Mouse (Mus musculus) kidney, postnatal 4 days (tissue): Measurements from ENCODE around the gene Sgk2.

Source experiments
- DNase-seq, 2 experiments: peaks; one replicate each; pipeline ENCODE4 v3.0.0; 2021; ENCODE audit warnings: mixed read lengths in 2 of 2

Gene Sgk2

GRCm38 (mm10) chr2:162987218-162987617, at the start of gene Sgk2:
TSS of gene Sgk2 (plus strand) at chr2:162987330.
- peak; percentile 67 to 79 for DNase-seq

DNA sequence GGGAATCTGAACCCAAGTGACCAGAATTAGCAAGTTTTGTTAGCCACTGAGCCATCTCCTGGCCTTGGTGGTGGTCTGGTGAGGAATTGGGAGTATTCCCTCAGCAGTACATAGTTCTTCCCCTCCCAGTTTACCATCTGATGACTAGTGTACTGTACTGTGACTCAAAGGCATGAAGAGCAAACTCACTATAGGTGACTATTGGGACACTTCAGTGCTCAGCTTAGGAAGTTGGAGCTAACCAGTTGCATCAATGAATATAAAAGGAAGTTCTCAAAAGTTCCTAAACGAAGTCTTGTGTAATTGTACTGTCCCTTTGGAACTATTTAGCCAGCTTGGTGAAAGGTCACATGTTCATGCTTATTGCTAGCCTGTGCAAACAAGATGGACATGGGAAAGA, 47.6 kb upstream of the Sgk2 start:
- no peak for DNase-seq

DNA sequence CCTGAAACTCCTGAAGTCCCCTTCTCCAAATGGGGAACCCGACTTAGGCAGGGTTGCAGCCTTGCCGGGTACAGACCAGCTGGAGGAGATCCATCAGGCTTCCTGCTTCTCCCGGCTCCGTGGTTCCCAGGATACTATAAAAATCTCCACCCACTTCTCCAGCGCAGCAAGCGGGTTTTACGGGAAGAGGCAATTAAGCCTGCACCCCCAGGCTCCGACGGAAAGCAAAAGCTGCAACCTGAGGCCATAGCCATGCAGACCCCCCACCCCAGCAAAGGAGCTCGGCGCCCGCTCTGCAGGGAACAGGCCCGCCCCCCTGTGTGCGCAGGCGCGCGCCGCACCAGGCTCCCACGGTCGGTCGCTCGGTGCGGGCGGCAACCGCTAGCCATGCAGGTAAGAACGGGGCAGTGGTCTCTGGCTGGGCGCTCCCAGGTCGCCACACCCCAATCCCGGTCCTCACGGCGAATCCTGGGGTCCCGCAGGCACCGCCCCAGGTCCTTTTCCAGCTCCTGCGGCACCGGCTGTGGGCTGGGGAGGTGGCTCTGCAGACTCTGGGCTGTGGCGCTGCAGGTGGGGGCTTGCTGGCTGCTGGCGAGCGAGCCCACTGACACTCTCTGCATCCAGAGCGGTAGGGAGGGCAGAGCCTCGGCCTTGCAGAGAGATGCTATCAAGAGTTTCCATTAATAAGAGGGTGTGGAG, 43.8 kb upstream of the Sgk2 start, which contains the start of gene L3mbtl1:
Gene L3mbtl1 (plus strand): TSS at position 325 of the 699 bp plus-strand sequence.
- peak; percentile 52 to 64 for DNase-seq

DNA sequence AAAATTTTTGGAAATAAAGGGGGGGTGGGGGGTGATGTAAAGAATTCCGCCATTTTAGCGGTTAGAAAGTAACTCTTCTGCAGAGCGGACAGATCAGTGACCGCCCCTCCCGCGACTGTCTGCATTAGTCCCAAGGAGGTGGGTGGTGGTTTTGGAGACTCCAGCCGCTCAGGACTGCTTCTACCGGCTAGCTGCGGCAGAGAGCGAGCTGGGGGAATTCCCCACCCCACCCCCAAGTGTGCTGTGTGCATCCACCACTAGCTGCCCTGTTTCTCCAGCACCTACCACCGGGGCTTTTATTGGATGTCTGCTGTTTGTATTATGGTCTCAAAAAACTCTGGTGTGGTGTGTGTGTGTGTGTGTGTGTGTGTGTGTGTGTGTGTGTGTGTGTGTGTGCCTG, 43.2 kb upstream of the Sgk2 start:
- DNase-seq, result no peak

GRCm38 (mm10) chr2:162946964-162947363, 40.2 kb upstream of the Sgk2 start:
- no peak for DNase-seq

- DNase-seq, result peak; percentile 66 to 77
Observed at GRCm38 (mm10) chr2:162947736-162948135, 39.4 kb upstream of the Sgk2 start.

DNA sequence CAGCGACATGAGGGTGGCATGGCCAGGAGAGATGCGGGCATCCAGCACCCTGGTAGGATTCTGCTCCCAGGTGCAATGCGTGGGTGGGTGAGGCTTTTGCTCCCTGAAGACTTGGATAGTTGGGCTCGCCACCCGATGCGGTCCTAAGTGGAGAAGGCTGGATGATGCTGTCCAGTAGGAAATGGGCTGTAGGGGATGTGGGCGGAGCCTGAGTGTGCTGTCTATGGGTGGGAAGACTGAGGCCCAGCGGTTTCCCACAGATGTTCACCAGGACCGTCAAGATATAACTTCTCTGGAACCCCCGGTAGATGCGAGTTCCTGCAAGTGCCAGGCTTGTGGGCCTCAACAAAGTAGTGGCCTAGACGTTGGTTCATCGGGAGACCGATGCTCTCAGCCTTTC, 38.9 kb upstream of the Sgk2 start:
- DNase-seq, result no peak

DNA sequence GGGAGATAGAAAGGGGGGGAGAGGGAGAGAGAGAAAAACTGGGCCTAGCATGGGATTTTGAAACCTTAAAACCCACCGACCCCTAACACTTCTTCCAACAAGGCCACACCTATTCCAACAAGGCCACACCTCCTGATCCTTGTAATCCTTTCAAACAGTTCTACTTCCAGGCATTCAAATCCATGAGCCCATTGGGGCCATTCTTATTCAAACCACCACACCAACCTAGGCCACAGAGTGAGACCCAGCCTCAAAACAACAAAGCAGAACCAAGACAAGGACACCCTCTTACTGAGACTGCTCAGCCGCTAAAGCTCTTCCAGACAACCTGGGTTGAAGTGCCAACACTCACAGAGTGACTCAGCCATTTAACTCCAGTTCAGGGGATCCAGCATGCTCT, 36.4 kb upstream of the Sgk2 start:
- DNase-seq, result no peak

GRCm38 (mm10) chr2:162956843-162957242, 30.3 kb upstream of the Sgk2 start:
- DNase-seq, result no peak

DNA sequence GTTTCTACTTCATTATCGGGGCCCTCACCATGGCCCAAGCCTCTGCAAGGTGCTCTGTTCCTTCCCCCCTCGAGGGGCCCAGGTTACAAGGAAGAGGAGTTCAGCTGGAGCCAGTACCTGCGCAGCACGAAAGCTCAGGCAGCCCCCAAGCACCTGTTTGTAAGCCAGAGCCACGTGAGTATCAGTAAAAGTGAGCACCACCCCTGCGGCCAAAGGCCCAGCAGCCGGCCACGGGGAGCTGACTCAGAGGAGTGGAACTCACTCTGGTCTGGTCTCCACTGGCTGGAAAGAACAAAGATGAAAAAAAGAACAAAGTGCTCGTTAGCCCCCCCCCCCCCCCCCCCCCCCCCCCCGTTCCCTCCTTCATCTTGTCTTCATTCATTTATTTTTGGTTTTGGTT, 25.8 kb upstream of the Sgk2 start:
- no peak for DNase-seq

DNA sequence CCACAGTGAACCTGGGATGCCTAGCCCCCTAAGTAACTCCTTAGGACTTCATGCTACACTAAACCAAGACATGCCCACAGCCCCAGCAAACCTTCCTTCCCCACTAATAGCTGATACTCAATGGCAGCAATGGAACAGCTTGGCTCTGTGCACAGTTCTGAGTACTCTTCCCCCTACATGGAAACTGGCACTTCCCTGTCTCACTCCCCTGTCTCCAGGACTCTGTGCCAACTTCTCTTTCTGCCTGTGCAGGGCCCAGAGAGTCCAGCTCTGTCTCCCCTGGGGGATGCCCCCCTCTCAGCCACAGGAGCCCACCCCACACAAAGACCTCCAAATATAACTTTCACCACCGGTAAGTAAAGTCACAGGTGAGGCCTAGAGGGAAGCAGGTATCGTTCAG, 20.4 kb upstream of the Sgk2 start:
- DNase-seq, result no peak

- peak; percentile 67 to 70 for DNase-seq
Observed at GRCm38 (mm10) chr2:162968357-162968756, 18.8 kb upstream of the Sgk2 start.

GRCm38 (mm10) chr2:162969101-162969500, 18.0 kb upstream of the Sgk2 start:
- no peak for DNase-seq

DNA sequence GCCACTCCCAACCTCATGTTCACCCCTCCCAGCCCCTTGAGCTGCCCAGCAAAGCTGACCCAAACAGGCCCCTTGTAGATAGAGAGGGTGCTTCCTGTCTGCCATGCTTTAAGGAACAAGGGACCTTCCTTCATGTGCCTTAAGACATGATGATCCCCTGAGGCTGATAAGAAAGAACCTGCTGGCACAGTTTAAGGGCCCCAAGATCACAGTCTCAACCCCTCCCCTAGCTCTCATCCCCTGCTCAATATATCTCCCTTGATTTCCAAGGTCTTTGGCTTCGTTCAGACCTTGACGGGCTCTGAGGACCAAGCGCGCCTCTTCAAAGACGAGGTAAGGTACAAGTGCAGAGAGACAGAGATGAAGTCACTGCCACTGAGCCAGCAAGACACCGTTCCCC, 16.2 kb upstream of the Sgk2 start:
- DNase-seq, result no peak

DNA sequence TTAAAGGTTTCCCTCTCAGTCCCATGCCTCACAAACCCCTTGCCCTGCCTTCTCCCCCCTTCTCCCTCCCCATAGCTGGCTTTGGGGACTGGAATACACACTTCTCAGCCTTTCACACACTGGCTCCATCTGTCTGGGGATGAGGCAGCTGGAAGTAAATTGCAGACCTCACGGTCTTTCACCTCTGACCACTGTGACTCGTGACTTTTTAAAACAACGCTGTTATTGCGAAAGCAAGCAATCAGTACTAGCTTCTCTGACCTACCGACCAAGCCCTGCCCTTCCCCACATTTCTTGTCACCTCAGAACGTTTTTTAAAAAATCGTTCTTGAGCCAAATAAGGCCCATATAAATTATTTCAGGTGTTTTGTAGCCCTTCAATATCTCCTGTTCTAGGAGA, 14.4 kb upstream of the Sgk2 start:
- no peak for DNase-seq

DNA sequence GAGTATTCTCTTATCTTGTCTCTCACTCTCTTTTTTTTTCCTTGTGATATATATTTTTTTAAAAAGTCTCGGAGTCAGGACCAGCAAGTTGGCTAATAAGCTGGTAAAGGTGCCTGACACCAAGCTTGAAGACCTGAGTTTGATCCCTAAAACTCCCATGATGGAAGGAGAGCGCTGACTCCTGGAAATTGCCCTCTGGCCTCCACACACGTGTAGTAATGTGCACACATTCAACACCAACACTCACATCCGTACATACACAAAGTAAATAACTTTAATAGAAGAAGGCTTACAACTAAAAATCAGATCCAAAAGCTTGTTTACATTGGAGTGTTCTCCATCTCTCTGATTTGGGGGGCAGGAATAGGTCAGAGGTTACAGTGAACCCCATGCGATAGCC, 13.9 kb upstream of the Sgk2 start:
- DNase-seq, result no peak

DNA sequence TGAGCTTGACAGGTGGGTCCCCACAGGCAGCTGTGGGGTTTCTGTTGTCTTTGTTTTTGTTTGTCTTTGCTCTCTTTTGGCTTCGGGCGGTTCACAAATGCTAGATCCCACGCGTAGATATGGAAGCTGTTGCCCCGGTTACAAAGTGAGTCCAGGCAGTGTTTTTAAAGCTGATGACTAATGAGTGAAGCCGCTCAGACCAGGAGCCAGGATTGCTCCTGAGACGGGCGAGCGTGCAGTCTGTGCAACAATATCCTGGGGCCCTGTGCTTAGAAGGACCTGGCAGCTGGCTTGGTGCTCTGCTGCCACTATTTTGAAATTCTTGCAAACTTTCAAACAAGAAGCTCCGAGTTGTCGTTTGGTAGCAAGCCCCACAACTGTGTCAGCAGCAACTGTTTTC, 13.5 kb upstream of the Sgk2 start:
- DNase-seq, result peak; percentile 9 to 27

DNA sequence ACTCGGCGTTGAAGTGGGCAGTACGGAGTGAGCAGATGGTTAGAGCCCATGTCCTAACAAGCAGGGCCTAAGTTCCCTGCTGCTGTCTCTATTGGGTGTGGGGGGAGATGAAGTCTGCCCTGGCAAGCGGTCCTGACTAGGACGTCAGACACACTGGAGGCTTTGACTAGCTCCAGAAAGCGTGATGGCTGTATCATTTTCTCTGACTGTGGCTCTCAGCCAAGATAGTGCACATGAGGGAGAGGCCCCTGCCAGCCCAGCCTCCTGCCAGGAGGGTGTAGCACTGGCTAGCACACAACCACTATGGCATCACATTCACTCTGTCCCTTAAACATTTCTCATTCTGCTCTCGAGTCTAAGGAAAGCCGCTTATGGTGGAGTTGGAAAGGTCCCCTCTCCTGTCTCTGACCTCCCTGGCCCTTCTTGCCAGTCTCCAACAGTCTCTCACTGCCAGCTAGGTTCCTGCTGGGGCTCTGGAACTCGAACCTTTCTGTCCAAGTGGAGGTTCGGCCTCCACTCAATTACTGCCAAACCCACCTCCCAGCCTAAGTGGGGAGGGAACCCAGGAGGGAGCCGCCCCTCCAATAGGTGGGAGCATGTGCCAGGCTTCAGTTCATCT, 11.9 kb upstream of the Sgk2 start:
- DNase-seq, result no peak

DNA sequence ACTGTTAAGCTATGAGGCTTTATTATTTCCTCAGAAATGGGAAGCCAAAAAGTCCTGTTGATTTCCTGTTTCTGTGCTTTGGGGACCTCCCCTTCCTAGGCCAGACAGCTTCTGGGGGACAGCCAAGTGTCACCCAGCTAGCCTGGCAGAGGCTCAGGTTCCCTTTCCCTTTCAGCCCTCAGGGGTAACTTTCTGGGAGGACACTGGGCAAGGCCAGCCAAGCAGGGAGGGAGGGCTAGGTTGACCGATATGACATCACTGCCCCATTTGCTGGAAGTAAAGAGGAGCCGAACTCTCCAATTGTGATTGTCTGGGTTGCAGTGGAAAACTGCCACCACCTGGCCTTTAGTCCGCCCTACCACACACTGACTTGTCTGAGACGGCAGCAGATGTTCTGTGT, 11.1 kb upstream of the Sgk2 start:
- peak; percentile 21 to 35 for DNase-seq

- no peak for DNase-seq
Observed at GRCm38 (mm10) chr2:162984381-162984780, 2.7 kb upstream of the Sgk2 start.

- DNase-seq, result peak; percentile 70 to 81
Observed at GRCm38 (mm10) chr2:162985923-162986322, 1.2 kb upstream of the Sgk2 start.

DNA sequence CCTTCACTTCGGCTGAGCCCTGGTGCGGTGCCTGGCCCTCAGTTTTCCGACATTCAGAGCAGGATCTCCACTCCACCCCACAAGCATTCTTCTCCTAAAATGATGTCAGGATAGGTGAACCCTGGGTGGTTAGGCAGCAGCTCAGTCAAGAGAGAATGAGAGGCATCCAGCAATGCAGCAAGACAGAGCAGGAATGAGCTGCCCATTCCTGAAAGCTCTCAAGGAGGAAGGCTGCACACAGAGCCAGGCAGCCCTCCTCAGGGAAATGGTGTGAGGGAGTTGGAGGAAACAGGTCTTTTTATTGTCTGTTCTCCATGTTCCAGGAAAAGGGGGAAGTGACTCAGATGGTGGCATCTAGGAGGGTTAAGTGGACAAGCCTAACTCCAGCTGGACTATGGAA, 366 bp upstream of the Sgk2 start:
- no peak for DNase-seq

DNA sequence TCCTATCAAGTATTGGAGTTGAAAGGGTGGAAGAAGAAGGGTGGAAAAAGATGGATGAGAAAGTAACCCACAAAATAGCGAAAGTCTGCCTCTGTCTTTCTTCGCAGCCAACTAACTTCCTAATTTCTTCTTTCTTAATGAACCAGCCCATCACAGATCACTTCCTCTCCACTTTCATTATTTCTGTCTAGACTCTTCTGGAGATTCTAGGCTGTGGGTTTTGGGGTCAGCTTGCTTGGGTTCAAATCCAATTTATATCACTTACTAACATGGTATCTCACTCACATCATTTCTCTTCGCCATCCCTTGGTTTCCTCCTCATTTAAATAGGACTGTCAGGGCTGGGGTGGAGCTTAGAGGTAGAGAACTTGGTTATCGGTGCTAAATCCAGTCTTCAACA, 1.1 kb downstream of the Sgk2 start:
- DNase-seq, result no peak

DNA sequence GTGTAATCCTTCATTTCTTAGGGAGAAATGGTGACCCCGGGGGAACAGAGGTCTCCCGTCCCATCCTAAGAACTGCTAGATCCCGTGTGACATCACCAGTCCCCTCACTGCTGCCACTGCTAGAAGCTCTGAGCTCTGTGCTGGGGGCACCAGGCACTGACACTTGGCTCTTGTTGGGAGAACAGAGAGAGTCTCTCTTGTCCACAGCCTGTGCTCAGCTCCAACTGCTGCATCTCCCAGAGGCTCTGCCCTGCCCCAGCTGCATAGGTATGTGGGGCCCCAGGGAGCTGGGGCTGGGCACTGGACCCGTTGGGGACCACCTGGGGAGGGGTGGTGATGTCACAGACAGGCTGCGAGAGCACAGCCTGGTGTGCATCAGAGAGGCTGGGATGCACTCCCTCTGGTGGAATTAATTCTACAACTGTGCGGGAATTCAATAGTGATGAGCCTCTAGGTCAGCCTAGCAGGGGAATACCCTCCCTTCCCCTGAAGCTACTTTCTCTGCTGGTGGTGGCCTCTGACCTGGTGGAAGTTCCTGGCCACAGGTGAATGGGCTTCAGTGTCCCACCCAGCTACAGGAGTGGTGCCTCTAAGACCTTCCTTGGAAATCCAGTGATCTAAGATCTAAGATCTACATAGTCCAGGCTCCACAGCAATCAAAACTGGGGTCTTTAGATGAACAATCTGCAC, 4.4 kb downstream of the Sgk2 start:
- no peak for DNase-seq
